Mouse (Mus musculus) cortical plate, adult 2 months (tissue): ENCODE measurements at regions not wholly inside any gene's neighbourhood (a gene's known extent, or its start where the extent isn't known, plus 50 kb on each side); places are given as distances from the start of the nearest gene placed in this dataset.

Experiments used
- CTCF ChIP-seq: fragments of 200-500 bp; IDR thresholded peaks from 2 replicates; pipeline ENCODE4 v1.5.1; 2011; ENCODE audit warnings: mild to moderate bottlenecking, control low read depth, low read length; ENCODE audit not compliant: insufficient read depth; ENCODE audit errors: extremely low read depth
- POLR2A ChIP-seq: fragments of 200-500 bp; IDR thresholded peaks from 2 replicates; pipeline ENCODE4 v1.6.1; 2011; ENCODE audit warnings: mild to moderate bottlenecking, low read length, control low read depth; ENCODE audit not compliant: insufficient read depth; ENCODE audit errors: extremely low read depth

DNA sequence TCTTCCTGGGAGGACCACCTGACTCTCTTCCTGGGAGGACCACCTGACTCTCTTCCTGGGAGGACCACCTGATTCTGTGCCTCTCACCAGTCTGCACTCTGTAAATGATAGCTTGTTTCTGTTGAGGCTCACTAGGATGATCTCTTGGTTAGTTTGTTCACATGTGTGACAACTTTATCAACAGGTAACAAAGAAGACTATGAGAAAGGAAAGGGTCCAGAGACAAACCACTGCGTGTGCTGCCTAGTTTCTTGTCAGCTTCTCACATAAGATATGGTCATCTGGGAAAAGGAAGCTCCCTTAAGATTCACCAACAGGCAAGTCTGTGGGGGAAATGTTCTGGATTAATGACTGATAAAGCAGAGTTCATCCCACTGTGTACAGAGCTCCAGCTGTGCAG is 825.5 kb upstream of the 2610301B20Rik start:
- TF ChIP-seq POLR2A (no peak), CTCF (no peak)
